Mouse (Mus musculus): ENCODE results near the gene Akap5. TPM values are rescaled to one million over a fixed set of nuclear protein-coding genes. Genes with fewer than 3 reads are reported as not detected.

Akap5 gene
- total RNA-seq, 2 experiments from 2014 or later = 0.46 to 0.78 TPM

DNA sequence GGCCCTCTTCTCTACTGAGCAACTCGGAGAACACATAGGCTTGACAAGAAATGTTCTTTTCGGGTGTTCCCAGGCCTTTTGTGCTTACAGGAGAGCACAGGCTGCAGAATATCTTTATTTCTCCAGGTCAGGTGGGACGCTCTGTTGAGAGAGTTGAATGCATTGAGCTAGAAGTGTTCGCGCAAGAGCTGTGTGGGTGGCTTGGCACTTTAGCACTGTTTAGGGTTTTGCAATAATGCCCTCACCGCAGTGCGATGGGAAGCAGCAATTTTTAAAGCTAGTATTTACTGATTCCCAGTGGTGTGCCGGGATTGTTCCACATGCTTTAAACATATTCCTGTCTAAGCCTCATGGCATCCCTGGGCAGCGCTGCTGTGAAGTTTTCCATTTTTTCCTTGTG lies 13.5 kb upstream of the Akap5 start:
- DNase-seq = no peak

GRCm38 (mm10) chr12:76311951-76312350 lies 12.7 kb upstream of the Akap5 start:
- DNase-seq = no peak

GRCm38 (mm10) chr12:76318282-76319212 lies 6.1 kb upstream of the Akap5 start:
- no peak for DNase-seq

DNA sequence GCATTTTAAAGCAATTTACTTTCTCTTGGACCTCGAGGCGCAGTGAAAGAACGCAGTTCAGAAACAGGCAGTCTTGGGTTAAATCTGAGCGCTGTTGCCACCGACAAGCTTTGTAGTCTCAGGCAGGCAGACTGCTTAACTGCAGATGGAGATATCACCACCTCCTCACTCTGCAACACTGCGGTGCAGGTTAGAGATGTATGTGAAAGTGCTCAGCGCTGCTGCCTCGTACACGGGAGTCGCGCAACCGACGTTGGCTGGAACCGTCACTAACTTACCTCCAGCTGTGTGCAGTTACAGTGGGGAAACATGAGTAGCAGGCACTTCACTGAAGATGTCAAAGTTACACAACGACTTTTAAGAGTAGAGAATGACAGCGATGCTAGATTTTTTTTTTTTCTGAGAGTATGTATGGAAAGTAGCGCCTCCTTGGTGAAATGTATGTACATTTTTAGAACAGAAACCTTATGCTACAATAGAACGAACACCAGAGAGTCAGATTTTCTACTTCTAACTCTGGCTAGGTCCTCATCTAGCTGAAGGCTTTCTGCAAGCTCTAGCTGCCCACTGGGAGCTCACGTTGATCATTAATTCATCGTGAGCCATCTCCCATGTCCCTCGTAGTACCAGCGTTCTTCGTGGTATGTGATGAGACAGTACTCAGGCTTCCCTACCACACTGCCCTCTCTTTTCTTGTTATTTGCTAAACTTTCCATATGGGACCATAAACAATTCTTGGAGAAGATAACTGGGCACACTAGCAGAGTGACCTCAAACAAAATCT lies 1.9 kb downstream of the Akap5 start:
- DNase-seq = no peak

DNA sequence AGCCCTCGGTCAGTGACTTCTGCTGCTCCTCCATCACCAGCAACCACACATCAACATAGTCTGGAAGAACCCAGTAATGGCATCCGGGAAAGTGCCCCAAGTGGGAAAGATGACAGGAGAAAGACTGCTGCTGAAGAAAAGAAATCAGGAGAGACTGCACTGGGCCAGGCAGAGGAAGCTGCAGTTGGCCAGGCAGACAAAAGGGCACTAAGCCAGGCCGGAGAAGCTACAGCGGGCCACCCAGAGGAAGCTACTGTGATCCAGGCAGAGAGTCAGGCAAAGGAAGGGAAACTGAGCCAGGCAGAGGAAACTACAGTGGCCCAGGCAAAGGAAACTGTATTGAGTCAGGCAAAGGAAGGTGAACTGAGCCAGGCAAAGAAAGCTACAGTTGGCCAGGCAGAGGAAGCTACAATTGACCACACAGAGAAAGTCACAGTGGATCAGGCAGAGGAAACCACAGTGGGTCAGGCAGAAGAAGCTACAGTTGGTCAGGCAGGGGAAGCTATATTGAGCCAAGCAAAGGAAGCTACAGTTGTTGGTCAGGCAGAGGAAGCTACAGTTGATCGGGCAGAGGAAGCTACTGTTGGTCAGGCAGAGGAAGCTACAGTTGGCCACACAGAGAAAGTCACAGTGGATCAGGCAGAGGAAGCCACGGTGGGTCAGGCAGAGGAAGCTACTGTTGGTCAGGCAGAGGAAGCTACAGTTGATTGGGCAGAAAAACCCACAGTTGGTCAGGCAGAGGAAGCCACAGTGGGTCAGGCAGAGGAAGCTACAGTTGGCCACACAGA lies 4.1 kb downstream of the Akap5 start:
- DNase-seq = no peak

DNA sequence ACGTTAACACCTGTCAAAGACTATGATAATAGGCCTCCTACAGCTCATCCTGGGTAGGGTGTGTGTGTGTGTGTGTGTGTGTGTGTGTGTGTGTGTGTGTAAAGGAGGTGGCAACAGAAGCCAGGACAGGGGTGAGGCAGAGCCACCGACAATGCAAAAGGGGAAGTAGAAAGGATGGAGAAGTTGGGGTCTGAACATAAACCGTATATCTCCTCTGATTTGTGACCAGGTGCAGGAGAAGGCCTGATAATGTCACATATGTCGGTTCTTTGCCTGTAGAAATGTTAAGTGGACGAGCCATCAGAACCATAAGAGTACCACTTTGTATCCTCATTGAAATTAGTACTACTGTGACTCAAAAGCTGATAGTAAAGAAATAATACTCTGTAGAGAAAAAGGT lies 9.0 kb downstream of the Akap5 start:
- DNase-seq = no peak

GRCm38 (mm10) chr12:76335641-76336040 lies 10.9 kb downstream of the Akap5 start:
- no peak for DNase-seq

DNA sequence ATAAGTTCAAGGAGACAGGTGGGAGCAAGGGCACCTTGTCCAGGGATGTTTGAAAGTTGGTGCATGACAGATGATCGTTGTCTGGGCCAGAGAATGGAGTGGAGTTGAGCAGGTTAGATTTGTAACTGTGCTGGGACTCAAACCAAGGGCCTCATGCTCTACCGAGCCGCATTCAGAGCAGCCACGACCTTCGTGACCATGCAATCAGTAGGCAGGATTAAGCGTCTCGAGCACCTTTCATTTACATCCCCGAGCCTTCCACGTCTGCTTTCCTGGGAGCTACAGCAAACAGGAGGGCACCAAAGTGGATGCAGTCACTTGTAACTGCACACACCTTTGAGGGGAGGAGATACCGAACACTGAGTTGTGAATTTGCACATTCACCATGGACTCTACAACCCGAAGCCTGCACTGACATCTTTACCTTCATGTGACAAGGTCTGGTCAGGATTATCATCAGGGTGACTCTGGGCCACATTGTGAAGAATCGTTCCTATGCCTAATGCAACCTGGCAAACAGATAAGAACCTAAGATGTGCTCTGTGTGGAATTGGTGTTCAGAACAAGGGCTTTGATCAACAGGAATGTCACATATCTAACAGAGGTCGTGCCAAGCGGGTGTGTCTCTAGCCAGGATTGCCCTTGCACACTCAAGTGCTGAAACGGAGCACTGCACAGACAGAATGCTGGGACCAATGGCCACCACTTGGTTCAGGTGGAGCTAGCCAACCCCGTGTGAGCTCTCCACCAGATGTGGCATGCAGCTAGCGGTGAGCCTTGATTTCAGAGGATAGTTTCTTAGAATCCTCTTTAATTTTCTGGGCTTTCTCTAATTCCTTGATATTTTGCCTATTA lies 11.6 kb downstream of the Akap5 start:
- no peak for DNase-seq

GRCm38 (mm10) chr12:76341080-76341479 lies 16.4 kb downstream of the Akap5 start:
- DNase-seq = no peak

DNA sequence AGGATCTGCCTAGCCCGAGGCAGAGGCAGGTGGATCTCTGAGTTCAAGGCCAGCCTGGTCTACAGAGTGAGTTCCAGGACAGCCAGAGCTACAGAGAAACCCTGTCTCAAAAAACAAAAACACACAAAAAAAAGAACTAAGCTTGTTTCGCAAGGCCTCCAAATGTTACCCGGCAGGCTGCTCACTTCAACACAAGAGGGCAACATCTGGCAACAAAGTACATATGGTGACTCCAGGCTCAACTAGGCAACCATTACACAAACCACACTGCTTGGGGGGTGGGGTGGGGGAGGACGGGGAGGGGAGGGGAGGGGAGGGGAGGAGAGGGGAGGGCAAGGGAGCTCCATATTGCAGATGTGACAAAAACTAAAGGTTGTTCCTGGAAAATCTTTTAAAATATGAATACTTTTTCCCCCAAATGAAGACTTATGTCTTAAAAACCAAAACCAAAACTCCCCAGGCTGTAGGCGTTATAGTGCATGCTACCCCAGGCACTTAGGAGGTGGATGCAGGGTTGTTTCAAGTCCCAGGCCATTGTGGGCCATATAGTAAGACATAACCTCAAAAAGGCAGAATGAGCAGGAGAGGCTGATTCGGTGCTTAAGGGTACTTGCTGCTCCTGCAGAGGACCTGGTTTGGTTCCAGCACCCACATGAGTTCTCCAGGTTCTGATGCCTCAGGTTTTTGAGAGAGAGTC lies 21.2 kb downstream of the Akap5 start:
- no peak for DNase-seq

DNA sequence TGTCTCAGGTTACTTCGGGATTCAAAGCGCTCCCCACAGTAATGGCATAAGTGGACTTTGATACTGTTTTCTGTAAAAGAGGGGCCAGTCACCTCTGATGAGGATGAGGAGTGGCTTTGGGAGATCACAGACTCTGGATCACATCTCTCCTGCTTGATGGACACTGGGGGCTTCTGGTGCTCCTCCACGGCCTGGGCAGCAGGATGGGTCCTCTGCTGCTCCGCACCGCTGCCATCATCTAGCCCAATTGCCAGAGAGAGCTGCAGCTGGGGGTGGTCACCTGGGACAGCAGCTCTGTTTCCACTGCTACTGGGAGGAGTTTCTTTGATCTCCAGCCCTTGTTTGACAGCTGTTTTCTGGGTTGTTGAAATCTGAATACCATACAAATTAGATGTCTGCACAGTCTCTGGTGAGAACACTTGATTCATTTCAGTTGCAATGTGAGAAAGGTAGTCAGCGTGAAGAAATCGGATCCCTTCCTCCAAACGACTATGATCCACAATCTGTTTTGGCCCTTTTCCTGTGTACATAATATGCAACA lies 25.1 kb downstream of the Akap5 start:
- DNase-seq = no peak

DNA sequence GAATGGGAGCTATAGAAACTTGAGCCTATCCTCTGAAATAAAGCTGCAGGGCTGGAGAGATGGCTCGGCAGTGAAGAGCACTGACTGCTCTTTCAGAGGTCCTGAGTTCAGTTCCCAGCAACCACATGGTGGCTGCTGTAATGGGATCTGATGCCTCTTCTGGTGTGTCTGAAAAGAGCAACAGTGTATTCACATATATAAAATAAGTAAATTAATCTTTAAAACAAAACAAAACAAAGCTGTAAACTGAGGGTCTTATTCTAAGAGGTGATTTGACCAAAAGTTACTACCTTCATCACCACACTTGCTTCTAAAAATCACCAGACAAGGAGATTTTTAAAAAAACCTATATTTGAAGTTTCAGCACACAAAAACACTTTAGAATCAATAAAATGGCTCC lies 36.2 kb downstream of the Akap5 start:
- no peak for DNase-seq

- no peak for DNase-seq
These were observed 37.0 kb downstream of the Akap5 start for GRCm38 (mm10) chr12:76361405-76362302.

DNA sequence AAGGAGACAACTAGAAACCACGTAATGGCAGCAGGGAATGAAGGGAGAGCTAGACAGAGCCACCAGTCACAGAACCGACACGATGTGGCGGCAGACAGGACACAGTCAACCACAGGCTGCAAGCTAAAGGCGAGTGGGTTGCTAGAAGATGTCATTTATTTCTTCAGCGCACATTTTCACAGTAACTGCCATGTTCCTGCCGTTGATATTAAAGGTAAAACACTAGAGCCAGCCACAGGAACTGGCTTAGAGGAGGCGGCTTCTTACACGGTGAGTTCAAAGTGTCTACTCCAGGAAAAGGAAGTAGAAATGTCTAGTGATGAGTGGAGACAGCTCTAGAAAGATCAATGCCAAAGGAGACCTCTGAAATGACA lies 37.6 kb downstream of the Akap5 start:
- DNase-seq = no peak

DNA sequence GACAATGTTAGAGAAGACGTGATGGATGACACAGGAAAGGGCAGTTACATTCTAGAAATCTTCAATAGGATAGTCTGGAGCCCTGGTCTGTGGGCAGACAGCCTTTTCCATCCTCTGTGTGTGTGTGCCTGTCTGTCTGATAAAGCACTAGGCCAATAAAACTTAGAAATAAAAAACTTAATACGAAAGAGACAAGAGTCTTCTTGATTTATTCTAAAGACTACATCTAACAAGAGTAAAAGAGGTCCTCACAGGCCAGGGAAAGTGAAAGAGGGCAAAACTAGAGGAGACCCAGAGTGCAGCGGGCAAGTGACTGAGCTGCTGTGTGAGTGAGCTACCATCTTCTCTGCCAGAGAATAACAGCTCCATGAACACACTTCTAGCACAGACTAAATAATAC lies 41.6 kb downstream of the Akap5 start:
- DNase-seq = no peak

DNA sequence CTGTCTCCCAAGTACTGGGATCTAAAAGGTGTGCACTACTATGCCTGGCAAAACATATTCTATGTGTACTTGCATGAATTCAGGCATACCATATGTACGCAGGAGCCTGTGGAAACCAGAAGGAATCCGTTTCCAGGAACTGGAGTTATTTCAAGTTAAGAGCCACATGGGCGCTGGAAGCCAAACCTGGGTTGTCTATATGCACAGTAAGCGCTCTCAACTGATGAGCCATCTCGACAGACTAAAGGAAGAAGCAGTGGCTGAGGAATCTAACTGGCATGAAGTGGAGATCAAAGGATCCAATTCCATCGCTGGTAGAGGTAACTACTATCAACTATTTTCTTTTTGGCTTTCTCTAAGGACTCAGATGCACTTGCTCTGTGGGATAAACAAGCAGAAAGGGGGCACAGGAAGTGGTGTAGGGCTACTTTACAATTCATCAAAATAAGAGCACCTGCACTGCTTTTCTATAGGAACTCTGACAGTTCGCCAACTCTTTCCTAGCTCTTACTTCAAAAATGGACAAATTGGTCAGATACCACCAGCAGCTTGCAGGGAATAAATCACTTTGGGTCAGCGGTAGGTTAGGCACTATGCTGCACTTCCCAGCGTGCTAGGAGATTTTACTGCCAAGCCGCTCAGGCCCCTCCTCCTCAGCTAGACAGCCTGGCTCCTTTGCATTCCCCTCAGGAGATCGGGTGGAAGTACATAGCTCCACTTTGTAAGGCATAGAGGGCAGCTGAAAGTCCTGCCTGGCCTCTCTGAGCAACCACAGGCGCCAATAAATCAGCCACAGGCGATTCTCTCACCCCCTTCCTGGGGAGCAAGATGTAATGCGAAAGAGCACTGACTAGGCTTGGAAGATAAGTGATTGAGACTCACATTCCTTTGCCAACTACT lies 42.7 kb downstream of the Akap5 start:
- DNase-seq = peak; percentile 44

GRCm38 (mm10) chr12:76368201-76368789 lies 43.6 kb downstream of the Akap5 start:
- DNase-seq = no peak

DNA sequence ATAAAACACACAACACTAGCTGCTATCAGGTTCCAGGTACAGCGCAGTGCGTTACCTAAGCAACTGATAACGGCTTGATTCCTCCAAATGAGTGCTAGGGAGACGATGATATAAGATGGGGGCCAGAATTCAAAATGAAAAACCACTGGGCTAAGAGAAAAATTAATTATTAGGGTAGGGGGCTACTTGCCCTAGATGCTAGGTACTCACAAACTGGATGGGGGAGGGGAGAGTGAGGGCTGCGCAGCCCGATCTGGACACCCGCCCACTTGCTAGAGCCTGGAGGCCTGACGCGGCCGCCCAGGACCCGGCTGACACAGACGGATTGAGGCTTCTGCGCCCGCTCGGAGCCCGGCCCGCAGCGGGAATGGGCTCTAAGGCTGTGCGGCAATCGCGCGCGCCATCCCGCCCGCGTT lies 44.1 kb downstream of the Akap5 start:
- no peak for DNase-seq
